Mouse (Mus musculus): ENCODE results near the gene P2ry14.

Gene P2ry14

GRCm38 (mm10) chr3:59153424-59153823 is at the start of gene P2ry14:
TSS of gene P2ry14 (minus strand) at chr3:59153618.
- no peak for DNase-seq

DNA sequence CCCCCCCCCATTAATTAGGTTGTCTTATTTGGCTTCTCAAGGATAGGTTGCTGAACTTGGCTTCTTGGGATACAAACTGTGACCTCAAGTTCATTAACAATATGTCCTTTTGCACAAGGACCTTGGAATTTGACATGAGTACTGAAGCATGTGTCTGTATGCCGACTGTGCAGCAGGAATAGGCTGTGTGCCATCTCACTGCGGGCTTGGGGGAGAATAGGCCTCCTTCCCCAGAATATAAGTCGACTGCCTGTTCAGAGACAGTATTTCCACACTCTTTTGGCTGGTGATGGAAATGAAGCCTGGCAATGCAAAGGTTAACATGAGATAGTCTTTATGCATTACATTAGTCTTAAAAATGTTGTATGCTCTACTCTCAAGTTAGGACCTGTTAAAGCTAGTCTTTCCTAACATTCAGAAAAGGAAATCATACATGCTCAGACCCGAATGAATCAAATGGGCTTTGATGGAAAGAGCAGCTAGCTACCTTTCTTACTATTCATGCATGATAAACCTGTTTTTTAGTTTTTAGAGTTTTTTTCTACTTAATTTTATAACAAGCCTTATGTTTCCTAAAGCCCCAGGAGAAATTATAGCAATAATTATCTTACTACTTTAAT is 44.0 kb upstream of the P2ry14 start:
- no peak for DNase-seq

- DNase-seq, result no peak
These were observed 41.5 kb upstream of the P2ry14 start, which contains the start of gene Gpr87 for GRCm38 (mm10) chr3:59194938-59195337. TSS of gene Gpr87 (minus strand) at chr3:59195104.

DNA sequence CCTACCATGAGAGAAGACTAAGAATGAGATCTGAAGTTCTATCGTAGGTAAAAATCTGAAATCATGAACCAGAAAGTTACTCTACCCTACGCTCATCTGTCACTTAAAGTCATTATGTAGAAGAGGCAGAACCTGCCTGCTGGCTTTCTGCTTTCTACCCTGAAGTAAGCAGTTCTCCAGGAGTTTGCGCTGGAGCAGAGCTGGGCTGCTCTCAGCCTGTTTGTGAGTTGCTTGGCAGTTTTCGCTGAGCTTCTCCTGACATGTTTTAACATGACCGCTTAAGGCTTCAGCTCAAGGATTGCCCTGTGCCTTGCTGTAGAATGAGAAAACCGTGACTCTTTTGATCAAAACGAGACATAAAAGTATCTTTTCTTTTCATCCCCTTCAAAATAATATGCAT is 40.7 kb upstream of the P2ry14 start:
- no peak for DNase-seq

DNA sequence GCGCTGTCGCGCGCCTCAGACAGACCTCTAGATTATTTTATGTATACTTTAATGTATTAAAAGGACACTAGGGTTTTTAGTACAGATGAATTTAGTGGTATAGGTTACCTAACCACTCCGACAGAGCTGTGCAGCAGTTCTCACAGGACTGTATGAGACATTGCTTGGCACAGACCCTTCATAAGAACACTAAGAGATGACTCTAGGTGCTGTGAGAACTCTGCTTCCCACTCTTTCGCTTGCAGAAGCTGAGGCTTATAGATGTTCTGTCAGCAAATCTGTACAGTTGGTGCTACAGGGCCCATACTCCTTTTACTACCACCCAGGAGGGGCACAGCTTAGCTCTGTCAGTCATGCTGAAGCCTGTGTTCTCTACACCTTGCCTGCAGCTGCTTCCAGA is 38.3 kb upstream of the P2ry14 start:
- DNase-seq, result no peak

DNA sequence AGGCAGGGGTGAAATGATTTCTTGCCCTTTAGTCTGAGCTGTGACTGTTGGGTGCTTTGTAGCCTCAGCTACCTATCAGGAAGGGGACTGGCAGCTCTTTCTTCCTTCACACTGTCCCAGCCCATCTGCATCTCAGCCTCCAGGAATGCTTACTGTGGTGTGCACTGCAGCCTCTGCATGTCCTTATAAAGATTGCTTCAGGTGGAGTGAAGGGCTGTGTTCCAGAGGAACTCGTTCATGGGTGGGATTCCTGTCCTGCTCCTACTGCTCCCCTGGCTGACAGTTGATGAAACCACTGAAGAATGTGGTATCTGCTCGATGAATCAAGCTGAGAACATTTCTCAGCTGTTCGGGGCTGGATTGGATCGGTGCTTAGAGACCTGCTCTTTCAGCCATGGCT is 33.9 kb upstream of the P2ry14 start:
- DNase-seq, result no peak

- no peak for DNase-seq
These were observed 32.2 kb upstream of the P2ry14 start for GRCm38 (mm10) chr3:59185662-59186061.

- DNase-seq, result no peak
These were observed 28.7 kb upstream of the P2ry14 start for GRCm38 (mm10) chr3:59182129-59182528.

DNA sequence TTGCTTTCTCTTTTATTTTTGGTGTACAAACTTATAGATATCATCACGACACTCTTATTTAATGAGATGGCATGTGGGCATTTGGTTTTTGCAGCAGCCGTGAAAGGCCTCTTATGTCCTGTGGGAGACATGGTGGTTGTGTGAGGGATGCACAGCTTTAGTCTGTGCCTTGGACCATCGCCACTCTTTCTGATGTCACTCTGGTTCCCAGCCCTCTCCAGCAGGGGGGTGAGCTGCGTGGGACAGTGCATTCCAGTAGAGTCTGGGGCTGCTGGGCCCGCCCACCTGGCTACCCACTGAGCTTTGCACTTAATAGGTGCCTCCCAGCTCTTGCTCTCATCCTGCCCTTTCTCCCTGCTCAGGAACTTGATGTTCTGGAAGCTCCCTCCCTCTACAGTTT is 27.7 kb upstream of the P2ry14 start:
- no peak for DNase-seq

DNA sequence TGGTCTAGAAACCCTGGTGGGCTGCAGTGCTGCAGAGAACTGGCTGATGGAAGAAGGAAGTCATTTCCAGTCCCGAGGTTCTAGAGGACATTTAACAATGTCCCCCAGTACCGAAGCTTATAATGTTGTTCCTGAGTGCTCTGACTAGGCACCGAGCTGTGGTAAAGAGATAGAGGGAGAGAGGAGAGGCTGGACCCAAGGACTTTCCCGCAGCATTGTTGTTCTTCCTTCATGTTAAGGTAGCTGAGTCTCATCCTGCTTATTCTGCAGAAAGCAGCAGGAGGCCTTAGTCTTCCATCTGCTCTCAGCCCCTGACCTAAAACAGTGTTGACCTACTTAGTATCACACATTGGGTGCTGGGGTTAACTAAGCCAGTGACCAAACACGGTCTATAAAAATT is 23.5 kb upstream of the P2ry14 start:
- DNase-seq, result no peak

DNA sequence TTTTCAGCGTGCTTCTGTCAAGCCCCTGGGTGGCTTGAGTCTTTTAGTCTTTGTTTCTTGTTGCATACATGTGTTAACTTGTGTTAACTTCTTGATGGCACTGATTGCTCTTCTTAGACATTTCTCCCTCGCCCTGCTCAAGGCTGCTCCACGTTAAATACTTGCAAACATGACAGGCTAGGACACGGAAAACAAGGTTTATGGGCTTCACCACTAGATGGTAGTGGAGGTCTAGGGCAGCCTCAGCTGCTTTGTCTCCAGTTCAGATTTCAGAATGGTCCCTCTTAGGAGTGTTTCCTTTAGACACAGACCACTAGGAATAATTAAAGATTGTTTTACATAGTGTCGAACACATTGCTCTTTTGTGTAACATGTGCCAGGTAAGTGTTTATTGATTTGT is 21.8 kb upstream of the P2ry14 start:
- peak; percentile 62 for DNase-seq

DNA sequence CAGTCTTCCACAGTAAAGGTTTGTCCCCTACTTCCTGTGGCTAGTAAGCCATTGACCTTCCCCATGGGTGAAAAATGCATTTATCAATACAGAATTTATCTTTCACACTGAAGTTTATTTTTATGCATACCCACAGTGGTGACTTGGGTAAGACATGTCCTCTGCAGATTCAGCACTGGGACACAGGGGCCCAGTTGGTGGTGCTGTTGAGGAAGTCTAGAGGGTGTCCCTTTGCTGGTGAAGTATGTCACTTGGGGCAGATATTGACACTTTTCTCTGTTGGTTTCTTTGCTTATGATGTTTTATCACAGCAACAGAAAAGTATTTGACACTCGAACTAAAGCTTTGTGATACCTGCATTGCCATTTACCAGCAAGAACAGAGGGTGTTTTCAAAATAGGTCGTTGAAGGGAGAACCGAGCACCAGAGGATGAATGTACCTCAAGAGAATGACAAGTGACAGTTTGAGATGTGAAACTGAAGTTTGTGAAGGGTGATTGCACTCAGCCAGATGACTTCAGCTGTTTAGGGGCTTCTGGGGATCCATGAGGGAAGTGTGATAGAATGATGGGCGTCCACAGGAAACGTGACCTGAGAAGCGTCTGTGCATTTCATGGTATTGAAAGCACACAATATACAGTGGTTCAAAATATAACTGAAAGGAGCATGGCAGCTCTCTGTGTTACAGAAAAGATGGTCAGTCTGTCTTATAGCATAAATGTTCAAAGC is 21.2 kb upstream of the P2ry14 start:
- no peak for DNase-seq

GRCm38 (mm10) chr3:59169921-59170627 is 16.7 kb upstream of the P2ry14 start:
- peak; percentile 22 for DNase-seq

DNA sequence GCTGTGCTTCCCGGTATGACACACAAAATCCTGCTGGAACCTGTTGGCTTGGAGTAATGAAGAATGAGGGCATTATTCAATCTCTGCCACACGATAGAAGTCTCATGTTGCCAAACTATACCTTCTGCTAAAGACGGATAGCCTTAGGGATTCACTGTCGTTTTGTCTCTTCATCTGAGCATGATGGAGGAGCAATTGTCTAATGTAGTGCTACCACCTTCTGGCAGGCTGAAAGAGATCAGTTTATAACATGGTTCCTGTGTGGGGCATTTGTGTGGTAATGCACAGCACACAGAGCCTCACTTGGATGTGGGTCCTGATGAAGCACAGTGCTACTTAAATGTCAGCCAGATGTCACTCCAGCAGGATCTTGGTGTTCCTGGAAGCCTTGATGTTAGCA is 15.8 kb upstream of the P2ry14 start:
- DNase-seq, result no peak

DNA sequence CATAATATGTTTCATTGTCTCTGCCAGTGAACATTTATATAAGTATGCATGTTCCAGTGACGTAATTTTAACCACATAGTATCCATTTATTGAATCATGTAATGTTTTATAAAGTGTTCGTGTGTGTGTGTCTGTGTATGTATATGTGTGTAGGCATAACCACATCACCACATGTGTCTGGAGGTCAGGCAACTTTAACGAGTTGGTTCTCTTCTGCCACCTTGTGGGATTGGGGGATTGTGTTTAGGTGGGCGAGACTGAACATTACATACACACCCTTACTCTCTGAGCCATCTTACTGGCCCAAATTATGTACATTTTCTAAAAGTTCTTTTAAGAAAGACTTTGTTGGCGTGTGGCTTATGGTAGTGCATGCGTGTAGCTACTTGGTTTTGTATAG is 15.1 kb upstream of the P2ry14 start:
- DNase-seq, result no peak

DNA sequence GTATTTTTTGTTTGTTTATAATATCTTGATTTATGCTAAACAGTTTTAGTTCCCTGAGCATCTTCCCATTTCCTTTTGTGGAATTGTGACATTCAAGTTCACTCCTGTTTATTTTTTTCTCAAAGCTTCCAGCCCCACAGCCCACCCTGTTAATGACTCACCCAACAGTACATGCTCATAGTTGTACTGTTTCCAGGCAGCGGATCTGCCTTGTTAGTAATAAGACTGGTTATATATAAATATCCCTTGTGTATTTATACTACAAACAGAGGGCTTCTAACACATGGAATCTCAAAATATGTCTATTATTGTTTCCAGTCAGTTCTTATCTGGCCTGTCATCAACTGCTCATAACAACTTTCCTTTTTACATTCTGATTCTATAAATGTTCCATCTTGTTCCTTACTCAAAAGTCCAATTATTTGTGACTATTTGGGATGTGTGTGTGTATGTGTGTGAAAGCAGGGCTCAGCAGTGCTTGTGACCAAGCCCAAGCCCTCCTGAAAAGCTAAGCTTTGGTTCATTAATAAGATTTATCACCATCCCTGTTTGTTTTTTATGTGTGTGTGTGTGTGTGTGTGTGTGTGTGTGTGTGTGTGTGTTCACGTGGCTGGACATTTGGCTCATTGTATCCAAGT is 14.1 kb upstream of the P2ry14 start:
- no peak for DNase-seq

DNA sequence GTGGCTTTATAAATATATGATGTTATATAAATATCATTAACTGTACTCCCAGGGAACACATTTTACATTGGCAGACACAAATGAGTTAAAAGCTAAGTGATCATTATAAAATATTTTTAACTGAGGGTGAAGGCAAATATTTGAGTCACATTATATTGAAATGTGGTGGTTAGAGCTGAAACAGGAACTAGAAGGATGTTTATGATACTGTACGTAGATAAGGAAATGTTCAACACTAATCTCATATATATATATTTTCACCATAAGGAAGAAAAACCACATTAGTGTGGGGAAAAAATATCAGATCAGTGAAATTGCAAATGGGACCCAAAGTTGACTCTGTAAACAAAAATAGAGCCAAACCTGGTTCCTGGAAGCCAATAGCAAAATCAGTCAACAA is 7.0 kb upstream of the P2ry14 start:
- DNase-seq, result no peak

- no peak for DNase-seq
These were observed 3.6 kb upstream of the P2ry14 start for GRCm38 (mm10) chr3:59157048-59157447.

DNA sequence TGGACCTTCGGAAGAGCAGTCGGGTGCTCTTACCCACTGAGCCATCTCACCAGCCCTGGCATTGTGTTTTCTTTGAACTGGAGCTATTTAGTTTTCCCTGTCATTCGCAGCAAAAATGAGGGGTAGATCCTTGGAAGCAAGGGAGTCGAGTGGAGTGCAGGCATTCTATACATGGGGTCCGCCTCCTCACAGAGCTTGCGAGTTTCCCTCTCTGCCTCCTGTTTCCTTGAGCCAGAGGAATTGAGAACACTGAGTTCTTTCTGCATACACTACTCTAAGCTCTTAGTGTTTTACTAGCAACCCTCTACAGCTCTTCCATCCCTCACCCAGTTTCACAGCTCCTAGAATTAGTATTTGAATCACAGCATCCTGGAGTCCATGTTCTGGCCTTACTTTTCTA is 2.0 kb upstream of the P2ry14 start:
- no peak for DNase-seq

- no peak for DNase-seq
These were observed 1.5 kb upstream of the P2ry14 start for GRCm38 (mm10) chr3:59154888-59155287.

GRCm38 (mm10) chr3:59150624-59151023 is 2.8 kb downstream of the P2ry14 start:
- no peak for DNase-seq

DNA sequence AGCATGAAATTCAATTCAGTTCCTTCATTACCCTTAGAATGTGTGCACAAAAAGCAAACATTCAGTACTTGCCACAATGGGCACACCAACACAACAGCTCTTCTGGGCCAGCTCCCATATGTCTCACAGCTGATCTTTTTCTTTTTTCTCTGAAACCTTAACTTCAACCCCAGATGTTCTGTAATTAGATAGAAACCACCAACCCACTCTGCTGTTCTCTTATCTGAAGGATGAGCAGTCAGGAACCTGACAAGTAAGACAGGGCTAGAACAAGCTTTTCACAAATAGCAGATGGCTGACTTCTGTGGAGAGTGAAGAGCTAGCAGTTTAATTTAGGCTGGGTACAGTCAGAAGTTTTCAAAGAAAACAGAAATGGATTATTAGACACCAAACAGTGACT is 3.8 kb downstream of the P2ry14 start:
- no peak for DNase-seq

- DNase-seq, result peak; percentile 9
These were observed 8.2 kb downstream of the P2ry14 start for GRCm38 (mm10) chr3:59145194-59145593.
